Mouse (Mus musculus): ENCODE measurements at regions not wholly inside any gene's neighbourhood (a gene's known extent, or its start where the extent isn't known, plus 50 kb on each side); places are given as distances from the start of the nearest gene placed in this dataset.

DNA sequence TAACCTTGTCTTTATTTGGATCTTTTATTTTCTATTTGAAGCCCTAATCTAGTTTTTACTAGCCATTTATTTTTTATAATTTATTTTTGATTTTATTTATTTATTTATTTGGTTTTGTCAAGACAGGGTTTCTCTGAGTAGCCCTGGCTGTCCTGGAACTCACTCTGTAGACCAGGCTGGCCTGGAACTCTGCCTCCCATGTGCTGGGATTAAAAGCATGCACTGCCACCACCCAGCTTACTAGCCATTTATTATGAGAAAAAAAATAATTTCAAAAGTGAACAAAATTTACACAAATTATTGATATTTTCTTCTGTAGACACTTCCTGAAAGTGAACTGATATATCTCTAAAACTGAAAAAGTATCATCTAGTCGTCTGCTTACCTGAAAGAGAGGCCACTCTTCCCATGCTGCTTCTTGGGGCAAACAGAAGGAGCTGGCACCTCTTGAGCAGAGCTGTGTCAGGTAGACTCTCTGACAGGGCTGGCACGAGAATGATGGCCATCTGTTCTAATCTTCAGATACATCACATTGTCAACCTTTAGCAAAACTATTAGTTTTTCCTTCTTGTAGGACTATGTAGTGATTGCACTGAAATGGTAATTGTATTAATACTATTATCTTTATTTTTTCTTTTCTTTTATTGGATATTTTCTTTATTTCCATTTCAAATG is 988.8 kb downstream of the Plod2 start:
- TF ChIP-seq CTCF (IDR thresholded peaks at IDR 0.05; ENCODE audit: low read depth, low read length): no peak
- TF ChIP-seq POLR2A (IDR thresholded peaks at IDR 0.05; ENCODE audit: extremely low read depth, insufficient read depth, low read length): no peak
